In genomic region chr5:108708419-108708818, GRCm38 (mm10) we compare ENCODE assay signal across 16 mouse cellular contexts. TPM values are rescaled to one million over a fixed set of nuclear protein-coding genes. Genes with fewer than 3 reads are reported as not detected.
A peak's percentile ranks its signal among the peaks of the same experiment; 100 is the strongest.
DNase-seq lines count a peak whose midpoint lies in the region; ATAC-seq and TF ChIP-seq lines count a peak whose summit lies in the region.
"Had no signal": no experiment of that assay in that cellular context is flagged by ENCODE, and none has a peak within 500 bp of the region (broad histone marks: within the 10 kb centered on the region; RNA-seq: fewer than 3 reads in every experiment).

No protein-coding gene starts in this region.

- 92% methylated on average over 1 of the region's 1 CpGs for whole genome bisulfite sequencing in kidney, embryonic 16.5 days
- WGBS in intestine, postnatal 0 days: 39% methylated on average over 1 of the region's 1 CpGs
- WGBS in liver, embryonic 11.5 days: 88% methylated on average over 1 of the region's 1 CpGs
- WGBS in stomach, postnatal 0 days: 95% methylated on average over 1 of the region's 1 CpGs

- no peaks in the 10 kb centered on the region for H3K27me3 ChIP-seq in kidney, embryonic 16.5 days (ENCODE audit: insufficient read depth, low read length)
- H3K27me3 ChIP-seq in intestine, postnatal 0 days (replicated peaks; ENCODE audit: control insufficient read depth, insufficient read depth, low read length): no peaks in the 10 kb centered on the region
- H3K27me3 ChIP-seq in liver, embryonic 11.5 days (replicated peaks; ENCODE audit: control insufficient read depth, insufficient read depth, low read length): no peaks in the 10 kb centered on the region
- no peaks in the 10 kb centered on the region for H3K27me3 ChIP-seq in stomach, postnatal 0 days (ENCODE audit: control insufficient read depth, insufficient read depth, low read length)
- H3K27me3 ChIP-seq: heart, embryonic 12.5 days; lung, embryonic 15.5 days; midbrain, embryonic 12.5 days had no signal

- H3K27ac ChIP-seq in kidney, embryonic 16.5 days (ENCODE audit: low read length): no peak overlapping the region
- H3K27ac ChIP-seq in intestine, postnatal 0 days (ENCODE audit: low read depth, low read length): peak overlapping the region; percentile 61
- peak overlapping the region; percentile 33; the same call in 1 of the 2 replicates for H3K27ac ChIP-seq in liver, embryonic 11.5 days (ENCODE audit: low read depth, low read length)
- no peak overlapping the region for H3K27ac ChIP-seq in stomach, postnatal 0 days (replicated peaks)
- H3K27ac ChIP-seq: layer of hippocampus, adult 2 months; lung, embryonic 15.5 days; midbrain, embryonic 12.5 days had no signal

- no peak for TF ChIP-seq EP300 in stomach, postnatal 0 days (optimal IDR thresholded peaks at IDR 0.05)

- DNase-seq in kidney, adult 18-20 months: peak; percentile 50
- no peak for DNase-seq in liver, embryonic 11.5 days (ENCODE audit: low spot score)
- DNase-seq in spleen, postnatal 14 days (ENCODE audit: low spot score in 2 of 2): no peak
- DNase-seq in stomach, postnatal 0 days (ENCODE audit: low spot score): no peak
- DNase-seq in urinary bladder, postnatal 4 days (ENCODE audit: low spot score in 2 of 2): no peak
- DNase-seq: cerebellum, adult 11 months; cerebellum, postnatal 25 days; heart, postnatal 36 days; thymus, postnatal 4 days had no signal

- peaks cover 9% of the 10 kb centered on the region for H3K4me1 ChIP-seq in kidney, embryonic 16.5 days (ENCODE audit: insufficient read depth, low read length)
- peaks cover 7% of the 10 kb centered on the region; the same call in 1 of the 2 replicates for H3K4me1 ChIP-seq in intestine, postnatal 0 days (replicated peaks; ENCODE audit: control insufficient read depth, insufficient read depth, low read length)
- peaks cover 29% of the 10 kb centered on the region for H3K4me1 ChIP-seq in liver, embryonic 11.5 days (replicated peaks; ENCODE audit: control insufficient read depth, insufficient read depth, low read length)
- 0 out of 2 replicates have a peak, but pooled peaks cover 2% of the 10 kb centered on the region for H3K4me1 ChIP-seq in stomach, postnatal 0 days (replicated peaks; ENCODE audit: control insufficient read depth, insufficient read depth)
- H3K4me1 ChIP-seq: midbrain, embryonic 12.5 days had no signal

- peaks cover 27% of the 10 kb centered on the region for H3K36me3 ChIP-seq in kidney, embryonic 16.5 days (ENCODE audit: insufficient read depth, low read length)
- H3K36me3 ChIP-seq in intestine, postnatal 0 days (ENCODE audit: control insufficient read depth, insufficient read depth): peaks cover 30% of the 10 kb centered on the region
- peaks cover 5% of the 10 kb centered on the region for H3K36me3 ChIP-seq in liver, embryonic 11.5 days (ENCODE audit: control insufficient read depth, insufficient read depth, low read length)
- peaks cover 8% of the 10 kb centered on the region; the same call in 1 of the 2 replicates for H3K36me3 ChIP-seq in stomach, postnatal 0 days (ENCODE audit: control insufficient read depth, insufficient read depth, low read length)

- no peak overlapping the region for H3K4me2 ChIP-seq in kidney, embryonic 16.5 days (replicated peaks; ENCODE audit: low read depth, low read length)
- H3K4me2 ChIP-seq in intestine, postnatal 0 days (replicated peaks; ENCODE audit: low read depth): no peak overlapping the region
- no peak overlapping the region for H3K4me2 ChIP-seq in liver, embryonic 11.5 days
- no peak overlapping the region for H3K4me2 ChIP-seq in stomach, postnatal 0 days (replicated peaks; ENCODE audit: low read depth)
- H3K4me2 ChIP-seq: heart, embryonic 12.5 days; lung, embryonic 15.5 days; midbrain, embryonic 12.5 days had no signal

- no peak for TF ChIP-seq CTCF in intestine, postnatal 0 days (IDR thresholded peaks at IDR 0.05; ENCODE audit: low read depth)
- no peak for TF ChIP-seq CTCF in stomach, postnatal 0 days (IDR thresholded peaks at IDR 0.05; ENCODE audit: low read depth)

- no peak overlapping the region for H3K9ac ChIP-seq in kidney, embryonic 16.5 days (replicated peaks; ENCODE audit: low read length)
- H3K9ac ChIP-seq in intestine, postnatal 0 days (ENCODE audit: low read depth, low read length): no peak overlapping the region
- peak overlapping the region; percentile 23; the same call in 1 of the 2 replicates for H3K9ac ChIP-seq in liver, embryonic 11.5 days (ENCODE audit: low read depth, low read length)
- no peak overlapping the region for H3K9ac ChIP-seq in stomach, postnatal 0 days (ENCODE audit: low read length)
- H3K9ac ChIP-seq: heart, embryonic 12.5 days; lung, embryonic 15.5 days; midbrain, embryonic 12.5 days had no signal

- no peak for ATAC-seq in kidney, embryonic 16.5 days (ENCODE audit: low FRiP score, low TSS enrichment)
- ATAC-seq in intestine, postnatal 0 days: peak; percentile 76
- peak; percentile 1; the same call in 1 of the 2 replicates for ATAC-seq in liver, embryonic 11.5 days (replicated peaks; ENCODE audit: low FRiP score)
- ATAC-seq in stomach, postnatal 0 days (ENCODE audit: low FRiP score, low TSS enrichment): no peak
- ATAC-seq: forebrain, embryonic 14.5 days had no signal

- no peak overlapping the region for H3K4me3 ChIP-seq in kidney, embryonic 16.5 days (ENCODE audit: low read length)
- no peak overlapping the region for H3K4me3 ChIP-seq in intestine, postnatal 0 days (ENCODE audit: low read depth, low read length)
- H3K4me3 ChIP-seq in liver, embryonic 11.5 days (ENCODE audit: low read depth, low read length): no peak overlapping the region
- H3K4me3 ChIP-seq in stomach, postnatal 0 days (ENCODE audit: low read depth, low read length): no peak overlapping the region
- H3K4me3 ChIP-seq: heart, embryonic 12.5 days; layer of hippocampus, adult 2 months; lung, embryonic 15.5 days; midbrain, embryonic 12.5 days had no signal

- no peaks in the 10 kb centered on the region for H3K9me3 ChIP-seq in kidney, embryonic 16.5 days (ENCODE audit: low read length)
- no peaks in the 10 kb centered on the region for H3K9me3 ChIP-seq in intestine, postnatal 0 days (ENCODE audit: control insufficient read depth)
- H3K9me3 ChIP-seq in liver, embryonic 11.5 days (ENCODE audit: control insufficient read depth, low read length): no peaks in the 10 kb centered on the region
- no peaks in the 10 kb centered on the region for H3K9me3 ChIP-seq in stomach, postnatal 0 days (ENCODE audit: control insufficient read depth, low read length)
- H3K9me3 ChIP-seq: heart, embryonic 12.5 days; lung, embryonic 15.5 days; midbrain, embryonic 12.5 days had no signal

RNA-seq across cellular contexts. Expression of gene Fgfrl1, which starts 16.2 kb away (rescaled TPM):
- 11.5 and 13.8 TPM in 2 replicates for polyA plus RNA-seq in kidney, embryonic 16.5 days (2015; fragmentation: Nextera tagmentation; extraction: Ambion mirVana)
- polyA plus RNA-seq in intestine, postnatal 0 days (2015; fragmentation: Nextera tagmentation; extraction: Ambion mirVana): 14.8 and 14.9 TPM in 2 replicates
- polyA plus RNA-seq in liver, embryonic 11.5 days (2014; fragmentation: Nextera tagmentation; extraction: Ambion mirVana): 21.3 and 22.1 TPM in 2 replicates
- polyA plus RNA-seq in stomach, postnatal 0 days (2015; fragmentation: Nextera tagmentation; extraction: Ambion mirVana): 21.2 and 22.2 TPM in 2 replicates

RNA-seq across cellular contexts. Expression of gene Slc26a1, which starts 33.0 kb away (rescaled TPM):
- polyA plus RNA-seq in kidney, embryonic 16.5 days (2015; fragmentation: Nextera tagmentation; extraction: Ambion mirVana): 9.5 and 9.8 TPM in 2 replicates
- polyA plus RNA-seq in intestine, postnatal 0 days (2015; fragmentation: Nextera tagmentation; extraction: Ambion mirVana): 1.9 and 2.1 TPM in 2 replicates
- 11.6 and 14.4 TPM in 2 replicates for polyA plus RNA-seq in liver, embryonic 11.5 days (2014; fragmentation: Nextera tagmentation; extraction: Ambion mirVana)
- polyA plus RNA-seq in stomach, postnatal 0 days (2015; fragmentation: Nextera tagmentation; extraction: Ambion mirVana): 0.17 and 0.22 TPM in 2 replicates

RNA-seq across cellular contexts. Expression of gene Dgkq, which starts 38.9 kb away (rescaled TPM):
- polyA plus RNA-seq in kidney, embryonic 16.5 days (2015; fragmentation: Nextera tagmentation; extraction: Ambion mirVana): 14.2 and 14.6 TPM in 2 replicates
- polyA plus RNA-seq in intestine, postnatal 0 days (2015; fragmentation: Nextera tagmentation; extraction: Ambion mirVana): 10.3 and 13.6 TPM in 2 replicates
- 5.8 and 8.8 TPM in 2 replicates for polyA plus RNA-seq in liver, embryonic 11.5 days (2014; fragmentation: Nextera tagmentation; extraction: Ambion mirVana)
- 4.6 and 4.9 TPM in 2 replicates for polyA plus RNA-seq in stomach, postnatal 0 days (2015; fragmentation: Nextera tagmentation; extraction: Ambion mirVana)

RNA-seq across cellular contexts. Expression of gene Idua, which starts 48.3 kb away (rescaled TPM):
- polyA plus RNA-seq in kidney, embryonic 16.5 days (2015; fragmentation: Nextera tagmentation; extraction: Ambion mirVana): 12.0 and 12.9 TPM in 2 replicates
- polyA plus RNA-seq in intestine, postnatal 0 days (2015; fragmentation: Nextera tagmentation; extraction: Ambion mirVana): 4.8 and 5.8 TPM in 2 replicates
- polyA plus RNA-seq in liver, embryonic 11.5 days (2014; fragmentation: Nextera tagmentation; extraction: Ambion mirVana): 9.8 and 10.1 TPM in 2 replicates
- polyA plus RNA-seq in stomach, postnatal 0 days (2015; fragmentation: Nextera tagmentation; extraction: Ambion mirVana): 5.3 and 5.9 TPM in 2 replicates

Comparison
In these comparisons a context has a peak if more than half of its experiments do, and no peak if none do; other contexts are left out.
1. ATAC-seq: peak in intestine, postnatal 0 days (single experiment) and liver, embryonic 11.5 days (single experiment); none in kidney, embryonic 16.5 days (single experiment) and stomach, postnatal 0 days (single experiment).
2. H3K27ac ChIP-seq: peak in intestine, postnatal 0 days (single experiment) and liver, embryonic 11.5 days (single experiment); none in kidney, embryonic 16.5 days (single experiment) and stomach, postnatal 0 days (single experiment).